Mouse (Mus musculus): Measurements from ENCODE around the gene Lrp4.

Gene Lrp4

DNA sequence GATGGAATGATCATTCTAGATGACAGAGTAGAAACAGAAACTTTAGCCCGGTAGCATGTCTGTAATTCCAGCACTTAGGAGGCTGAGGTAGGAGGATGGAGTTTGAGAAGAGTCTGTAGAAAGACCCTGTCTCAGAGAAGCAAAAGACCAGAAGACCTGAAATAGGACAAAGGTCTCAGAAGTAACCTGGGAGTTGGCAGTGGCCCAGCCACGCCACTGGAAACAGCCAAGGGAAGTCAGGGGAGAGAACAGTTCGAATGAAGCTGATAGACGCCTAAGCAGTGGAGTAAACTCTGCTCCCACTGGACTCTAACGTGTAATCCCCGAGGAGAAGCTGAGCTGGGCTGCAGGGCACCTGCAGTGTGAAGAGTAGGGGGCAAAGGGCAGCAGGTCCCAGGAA is 27.9 kb downstream of the Lrp4 start:
- DNase-seq (ENCODE audit: low spot score in 2 of 2) = no peak

DNA sequence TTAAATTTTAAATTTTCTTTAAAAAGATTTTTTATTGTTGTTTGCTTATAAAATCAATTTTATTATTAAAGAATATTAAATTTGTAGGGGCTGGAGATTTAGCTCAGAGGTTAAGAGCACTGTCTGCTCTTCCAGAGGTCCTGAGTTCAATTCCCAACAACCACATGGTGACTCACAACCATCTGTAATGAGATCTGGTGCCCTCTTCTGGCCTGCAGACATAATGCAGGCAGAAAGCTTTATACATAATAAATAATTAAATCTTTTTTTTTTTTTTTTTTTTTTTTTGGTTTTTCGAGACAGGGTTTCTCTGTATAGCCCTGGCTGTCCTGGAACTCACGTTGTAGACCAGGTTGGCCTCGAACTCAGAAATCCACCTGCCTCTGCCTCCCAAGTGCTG is 30.0 kb downstream of the Lrp4 start:
- peak in 1 of 2 experiments; percentile 35 for DNase-seq (ENCODE audit: low spot score in 2 of 2)

DNA sequence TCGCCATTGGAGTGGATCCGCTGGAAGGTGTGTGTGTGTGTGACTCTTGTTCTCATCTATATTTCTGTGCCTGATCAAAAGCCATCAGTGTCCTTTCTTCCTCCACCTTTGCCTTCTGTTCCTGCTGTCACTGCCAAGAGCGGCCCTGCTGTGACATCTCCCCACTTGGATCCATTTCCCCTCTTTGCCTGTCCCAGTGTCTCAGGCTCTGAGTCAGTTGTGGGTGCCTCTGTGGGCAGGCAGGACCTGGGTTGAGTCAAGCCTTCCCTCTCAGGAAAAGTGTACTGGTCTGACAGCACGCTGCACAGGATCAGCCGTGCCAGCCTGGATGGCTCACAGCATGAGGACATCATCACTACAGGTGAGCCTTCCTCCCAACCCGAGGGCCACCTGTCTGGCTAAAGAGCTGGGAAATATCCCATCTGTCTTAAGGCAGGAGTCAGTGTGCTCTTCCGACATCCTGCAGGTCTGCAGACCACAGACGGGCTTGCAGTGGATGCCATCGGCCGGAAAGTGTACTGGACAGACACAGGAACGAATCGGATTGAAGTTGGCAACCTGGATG is 34.8 kb downstream of the Lrp4 start:
- no peak for DNase-seq (ENCODE audit: low spot score in 2 of 2)

DNA sequence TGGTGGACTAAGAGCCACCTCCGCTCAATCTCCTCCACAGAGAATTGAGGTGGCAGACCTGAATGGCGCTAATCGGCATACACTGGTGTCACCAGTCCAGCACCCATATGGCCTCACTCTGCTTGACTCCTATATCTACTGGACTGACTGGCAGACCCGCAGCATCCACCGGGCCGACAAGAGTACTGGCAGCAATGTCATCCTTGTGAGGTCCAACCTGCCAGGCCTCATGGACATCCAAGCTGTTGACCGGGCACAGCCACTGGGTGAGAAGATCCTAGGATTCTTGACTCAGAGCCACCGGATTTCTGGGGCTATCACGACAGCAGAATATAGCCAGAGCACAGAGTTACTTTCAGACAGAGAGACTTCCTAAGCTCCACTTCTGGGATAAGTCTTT is 36.7 kb downstream of the Lrp4 start:
- no peak for DNase-seq (ENCODE audit: low spot score in 2 of 2)

DNA sequence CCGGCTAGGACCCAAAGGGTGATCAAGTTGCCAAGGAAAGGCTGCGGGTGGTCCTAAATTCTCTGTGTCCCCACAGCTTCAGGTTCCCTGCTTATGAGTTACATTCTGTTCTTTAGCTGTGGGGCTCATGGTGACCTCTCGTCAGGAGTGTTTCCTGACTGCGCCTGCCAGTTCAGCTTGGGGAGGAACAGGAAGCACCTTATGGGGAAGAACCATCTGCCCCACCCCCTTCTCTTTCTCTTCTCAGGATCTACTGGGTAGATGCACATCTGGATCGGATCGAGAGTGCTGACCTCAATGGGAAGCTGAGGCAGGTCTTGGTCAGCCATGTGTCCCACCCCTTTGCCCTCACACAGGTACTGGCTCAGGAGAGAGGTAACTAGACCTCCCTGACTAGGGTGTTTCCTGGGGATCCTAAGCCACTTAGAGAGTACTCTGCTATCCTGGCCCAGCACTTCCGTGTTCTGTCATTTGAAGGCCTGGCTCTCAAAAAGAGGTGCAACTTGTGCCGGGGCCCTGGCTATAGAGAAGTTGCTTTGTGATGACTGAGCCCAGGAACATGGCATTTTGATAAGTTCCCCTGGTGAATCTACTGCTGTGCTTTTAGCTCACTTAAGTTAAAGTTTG is 40.9 kb downstream of the Lrp4 start:
- DNase-seq (ENCODE audit: low spot score in 2 of 2) = no peak

DNA sequence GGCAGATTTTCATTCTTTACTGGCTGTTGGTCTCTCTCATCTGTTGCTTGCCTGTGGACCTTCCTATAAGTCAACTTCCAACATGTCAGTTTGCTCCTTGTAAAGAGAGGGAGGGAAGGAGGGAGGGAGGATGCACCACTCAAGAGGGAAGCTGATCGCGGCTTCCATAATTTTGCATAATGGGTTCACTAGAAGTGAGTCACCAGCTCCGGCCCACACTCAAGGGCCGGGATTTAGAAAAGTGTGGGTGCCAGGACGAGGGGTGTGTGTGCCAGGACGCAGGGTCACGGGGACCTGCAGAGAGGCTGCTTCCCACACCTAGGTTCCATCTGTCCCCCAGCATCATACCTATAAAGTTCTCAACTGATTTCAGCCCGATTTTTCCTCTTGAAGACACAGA is 50.8 kb downstream of the Lrp4 start:
- peak in 1 of 2 experiments; percentile 14 for DNase-seq (ENCODE audit: low spot score in 2 of 2)

DNA sequence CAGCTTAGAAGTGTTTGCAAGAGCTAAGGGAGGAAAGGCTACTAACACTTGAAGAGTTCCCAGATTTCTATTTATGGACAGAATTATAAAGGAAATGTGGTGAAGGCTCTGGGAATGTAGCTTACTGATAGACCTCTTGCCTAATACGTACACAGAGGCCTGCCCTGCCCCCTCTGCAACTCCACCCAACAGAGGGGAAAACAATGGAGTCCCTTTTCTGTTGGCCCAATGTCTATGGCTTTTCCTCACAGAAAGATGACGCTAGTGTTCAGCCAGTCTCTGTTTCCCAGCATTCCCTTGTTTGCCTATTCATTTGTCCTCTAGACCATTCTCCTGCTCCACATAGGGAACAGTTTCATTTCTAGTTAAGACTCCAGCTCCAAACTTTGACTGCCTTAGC is 59.9 kb downstream of the Lrp4 start:
- peak in 1 of 2 experiments; percentile 37 for DNase-seq (ENCODE audit: low spot score in 2 of 2)

DNA sequence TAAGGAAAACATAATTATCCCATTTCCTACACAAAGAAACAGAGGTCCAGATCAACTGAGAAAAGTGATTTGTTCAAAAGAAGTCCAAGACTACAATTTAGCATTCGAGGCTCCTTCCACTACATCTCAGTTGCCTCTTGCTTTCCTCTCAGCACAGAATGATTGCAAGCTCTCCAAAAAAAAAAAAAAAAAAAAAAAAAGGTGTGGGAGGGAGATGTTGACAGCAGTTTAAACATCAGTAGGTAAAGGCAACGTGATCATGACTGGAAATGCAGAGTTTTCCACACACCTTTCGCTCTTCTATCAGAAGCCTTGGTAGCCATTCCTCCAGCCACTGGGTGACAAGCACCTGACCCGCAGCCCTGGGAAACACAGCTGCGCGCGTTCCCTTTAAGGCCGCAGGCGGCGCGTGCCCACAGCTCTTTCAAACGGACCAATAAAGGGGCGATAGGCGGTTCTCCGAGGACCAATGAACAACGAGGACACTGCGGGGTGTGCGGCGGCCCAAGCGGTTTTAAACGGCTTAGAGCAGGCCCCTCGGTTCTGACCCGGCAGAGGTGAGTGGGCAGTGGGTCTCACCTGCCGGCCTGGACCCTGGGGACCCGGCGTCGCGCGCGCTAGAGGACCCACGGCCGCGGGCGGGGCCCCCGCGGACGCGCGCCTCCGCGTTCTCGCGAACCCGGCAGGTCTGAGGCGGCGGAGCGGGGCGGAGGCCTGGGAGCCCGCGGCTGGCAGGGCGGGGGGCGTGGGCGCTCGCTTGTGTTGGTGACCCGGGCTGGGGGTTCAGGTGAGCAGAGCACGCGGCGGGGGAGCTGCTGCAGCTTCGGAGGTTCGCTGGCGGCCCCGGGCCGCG is 69.2 kb downstream of the Lrp4 start, which contains the start of gene Ckap5:
TSS of gene Ckap5 (plus strand) at position 469 of the 853 bp plus-strand sequence.
- peak; percentile 81 to 94 for DNase-seq (ENCODE audit: low spot score in 2 of 2)

DNA sequence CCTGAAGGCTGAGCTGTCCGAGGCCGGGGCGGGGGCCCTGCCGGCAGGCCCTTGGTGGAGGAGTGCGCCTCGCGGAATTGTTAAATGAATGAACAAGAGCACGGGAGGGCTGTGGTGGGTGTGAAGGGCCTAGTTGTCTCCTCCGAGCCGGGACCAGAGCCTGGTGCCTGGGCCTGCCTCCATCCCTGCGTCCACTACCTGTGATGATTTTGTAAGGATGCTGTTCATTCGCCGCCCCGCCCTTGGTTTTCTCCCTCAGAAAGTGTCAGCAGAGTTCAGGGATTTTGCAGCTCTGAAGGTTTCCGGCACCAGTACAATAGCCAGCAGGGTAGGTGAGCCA is 69.8 kb downstream of the Lrp4 start:
- DNase-seq (ENCODE audit: low spot score in 2 of 2) = peak in 1 of 2 experiments; percentile 40

DNA sequence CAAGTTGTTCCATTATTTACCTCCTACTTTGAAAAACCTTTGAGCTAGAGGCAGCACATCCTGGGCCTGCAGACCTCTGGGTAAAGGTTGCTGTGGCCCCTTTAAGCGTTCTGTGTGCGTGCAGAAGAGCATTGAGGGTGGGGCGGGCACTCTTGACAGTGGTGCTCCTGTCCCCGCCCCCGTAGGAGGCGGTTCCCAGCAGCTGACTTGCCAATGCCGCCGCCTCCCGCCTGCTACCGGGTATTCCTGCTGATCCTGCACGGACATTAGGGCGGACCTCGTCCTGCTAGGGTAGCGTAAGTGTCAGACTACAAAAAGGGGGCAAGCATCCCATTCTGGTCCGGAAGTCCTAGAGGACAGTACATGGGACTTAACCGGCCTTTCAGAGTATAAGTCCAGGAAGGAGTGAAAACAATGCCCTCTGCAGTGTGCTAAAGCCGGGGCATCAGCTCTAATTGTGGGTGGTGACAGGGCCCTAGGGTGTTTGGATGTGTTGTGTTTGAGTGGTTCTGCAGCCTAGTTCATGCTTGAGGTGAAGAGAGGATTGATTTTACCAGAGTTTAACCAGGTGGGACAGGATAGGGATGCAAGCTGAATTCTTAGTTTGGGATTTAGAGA is 80.4 kb downstream of the Lrp4 start:
- peak; percentile 37 to 69 for DNase-seq (ENCODE audit: low spot score in 2 of 2)
